Mouse (Mus musculus) heart, embryonic 13.5 days (tissue): ENCODE results near the gene Slc44a3. TPM values are rescaled to one million over a fixed set of nuclear protein-coding genes. Genes with fewer than 3 reads are reported as not detected.

Source experiments
- ATAC-seq: fragments of 200-750 bp; cut with Nextera tagmentation; 2 replicates; pipeline ENCODE4 v1.8.0; 2017; ENCODE audit warnings: moderate TSS enrichment; ENCODE audit not compliant: insufficient number of reproducible peaks, low FRiP score, low TSS enrichment; ENCODE audit errors: extremely low read depth
- H3K27ac ChIP-seq: fragments of 300-500 bp; sonication (generic); replicated peaks from 2 replicates; pipeline ENCODE4 v1.5.1; 2015; ENCODE audit warnings: moderate library complexity, mild to moderate bottlenecking, inconsistent platforms
- H3K27me3 ChIP-seq: fragments of 300-500 bp; sonication (generic); replicated peaks from 2 replicates; pipeline ENCODE4 v1.6.1; 2015; ENCODE audit warnings: mild to moderate bottlenecking, inconsistent platforms
- H3K36me3 ChIP-seq: fragments of 300-500 bp; sonication (generic); 2 replicates; pipeline ENCODE4 v1.6.1; 2015; ENCODE audit warnings: mild to moderate bottlenecking, inconsistent platforms
- H3K4me1 ChIP-seq: fragments of 300-500 bp; sonication (generic); 2 replicates; pipeline ENCODE4 v1.6.1; 2015; ENCODE audit warnings: inconsistent platforms
- H3K4me2 ChIP-seq: fragments of 300-500 bp; sonication (generic); 2 replicates; pipeline ENCODE4 v1.6.1; 2015; ENCODE audit warnings: inconsistent platforms, mild to moderate bottlenecking, moderate library complexity
- H3K4me3 ChIP-seq: fragments of 300-500 bp; sonication (generic); 2 replicates; pipeline ENCODE4 v1.5.1; 2015; ENCODE audit warnings: moderate library complexity, mild to moderate bottlenecking, inconsistent platforms
- H3K9ac ChIP-seq: fragments of 300-500 bp; sonication (generic); 2 replicates; pipeline ENCODE4 v1.6.1; 2015; ENCODE audit warnings: inconsistent platforms, mild to moderate bottlenecking, moderate library complexity
- H3K9me3 ChIP-seq: fragments of 300-500 bp; sonication (generic); 2 replicates; pipeline ENCODE4 v1.6.1; 2016; ENCODE audit warnings: inconsistent platforms
- WGBS: fragments of 180-500 bp; shearing (Covaris S2); methylation state at CpG from one replicate; pipeline ENCODE4 v1.1.7; 2015; ENCODE audit warnings: mixed read lengths; 5-methylcytosine and 5-hydroxymethylcytosine counted together
- polyA plus RNA-seq: library from polyadenylated mRNA; unstranded; fragments of >200 nt; fragmentation: Nextera tagmentation; extraction: Ambion mirVana; gene quantifications from 2 replicates; pipeline ENCODE4 v1.2.1, GENCODE M21; 2015

The Slc44a3 gene
- polyA plus RNA-seq, 1 experiment from 2014 or later, result 1.1 TPM

DNA sequence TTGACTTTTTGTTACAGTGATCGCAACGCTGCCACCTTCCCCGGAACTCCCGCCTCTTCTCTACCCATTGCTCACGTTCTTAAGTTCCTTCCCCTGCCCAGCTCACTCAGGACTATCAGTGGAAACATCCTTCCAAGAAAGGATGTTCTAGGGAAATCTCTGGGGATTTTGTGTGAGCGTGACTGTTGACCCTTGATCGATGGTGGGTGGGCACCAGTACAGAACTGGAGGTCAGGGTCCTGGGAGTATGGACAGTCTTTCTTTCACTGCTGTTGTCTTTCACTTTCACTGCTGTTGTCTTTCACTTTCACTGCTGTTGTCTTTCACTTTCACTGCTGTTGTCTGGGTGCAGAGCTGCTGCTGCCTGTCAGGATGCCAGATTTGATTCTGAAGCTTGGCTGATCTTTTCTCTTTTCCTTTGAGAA lies 38.2 kb downstream of the Slc44a3 start:
- Histone ChIP-seq H3K9me3 (no peaks in the 10 kb centered on the region), H3K9ac (no peak overlapping the region), H3K36me3 (no peaks in the 10 kb centered on the region), H3K4me1 (peaks cover 23% of the 10 kb centered on the region), H3K27me3 (no peaks in the 10 kb centered on the region), H3K27ac (no peak overlapping the region), H3K4me2 (no peak overlapping the region), H3K4me3 (no peak overlapping the region)
- WGBS, result 73% methylated on average over 7 of the region's 7 CpGs
- no peak for ATAC-seq

GRCm38 (mm10) chr3:121492026-121492425 lies 40.2 kb downstream of the Slc44a3 start:
- ATAC-seq, result no peak
- no peaks in the 10 kb centered on the region for H3K9me3 ChIP-seq
- H3K9ac ChIP-seq, result no peak overlapping the region
- 55% methylated on average over 5 of the region's 5 CpGs for WGBS
- H3K4me2 ChIP-seq, result no peak overlapping the region
- no peak overlapping the region for H3K4me3 ChIP-seq
- no peaks in the 10 kb centered on the region for H3K27me3 ChIP-seq
- H3K36me3 ChIP-seq, result no peaks in the 10 kb centered on the region
- H3K27ac ChIP-seq, result no peak overlapping the region
- H3K4me1 ChIP-seq, result peaks cover 27% of the 10 kb centered on the region

DNA sequence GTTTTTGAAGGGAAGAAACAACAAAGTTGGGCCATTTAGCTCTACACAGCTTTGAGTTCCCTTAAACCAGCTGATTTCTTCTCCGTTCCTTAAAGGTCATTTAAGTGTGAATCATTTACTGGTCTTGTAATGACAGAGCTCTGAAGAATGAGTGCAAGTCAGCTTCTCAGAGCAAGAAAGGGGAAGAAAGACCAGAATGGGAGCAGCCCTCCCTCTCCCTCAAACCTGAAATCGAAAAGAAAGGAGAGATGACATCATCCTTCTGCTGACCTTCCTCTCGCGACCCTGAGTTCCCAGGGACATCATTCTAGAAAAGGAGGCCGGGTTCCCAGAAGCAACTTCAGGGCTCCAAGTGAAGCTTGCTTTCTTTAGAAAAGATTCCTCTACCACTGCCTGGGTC lies 41.3 kb downstream of the Slc44a3 start:
- H3K9ac ChIP-seq, result no peak overlapping the region
- peaks cover 27% of the 10 kb centered on the region for H3K4me1 ChIP-seq

DNA sequence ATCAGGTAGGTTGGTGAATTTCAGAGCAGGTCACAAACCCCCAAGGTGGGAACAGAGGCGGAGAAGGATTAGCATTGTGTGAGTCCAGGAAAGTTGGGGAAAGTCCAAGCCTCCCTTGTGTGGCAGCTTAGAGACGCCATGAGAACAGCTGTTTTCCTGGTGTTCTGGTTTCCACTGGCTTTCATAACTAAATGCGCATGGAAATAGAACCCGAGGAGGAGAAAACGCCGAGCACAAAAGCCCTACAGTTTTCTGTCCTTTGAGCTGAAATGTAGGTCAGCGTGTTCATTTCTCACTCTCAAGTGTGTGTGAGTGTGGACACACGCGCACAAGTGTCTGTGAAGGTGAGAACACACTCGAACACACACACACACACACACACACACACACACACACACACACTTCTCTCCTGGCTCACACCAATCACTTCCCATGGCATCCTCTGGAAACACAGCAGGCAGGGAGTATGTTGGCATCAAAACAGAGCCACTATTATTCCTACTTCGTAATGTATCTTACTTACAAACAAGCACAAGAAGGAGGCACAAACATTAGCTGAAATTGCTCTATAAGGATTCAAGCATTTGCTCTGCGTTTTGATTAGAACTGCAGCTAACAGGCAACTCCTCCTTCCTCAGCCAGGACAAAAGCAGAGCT lies 42.6 kb downstream of the Slc44a3 start:
- Histone ChIP-seq H3K9ac (no peak overlapping the region), H3K27ac (peak overlapping the region; percentile 8), H3K36me3 (no peaks in the 10 kb centered on the region), H3K4me3 (no peak overlapping the region), H3K4me1 (peaks cover 31% of the 10 kb centered on the region), H3K4me2 (no peak overlapping the region), H3K27me3 (no peaks in the 10 kb centered on the region), H3K9me3 (no peaks in the 10 kb centered on the region)
- no peak for ATAC-seq
- WGBS, result 70% methylated on average over 12 of the region's 12 CpGs

More for the DNA sequence above, 41.3 kb downstream of the Slc44a3 start:
- WGBS, result 39% methylated on average over 5 of the region's 5 CpGs
- no peaks in the 10 kb centered on the region for H3K36me3 ChIP-seq
- no peak overlapping the region for H3K4me3 ChIP-seq
- 0 out of 2 replicates have a peak overlapping the region, but pooled peaks have one; percentile 0 for H3K27ac ChIP-seq
- H3K4me2 ChIP-seq, result no peak overlapping the region
- ATAC-seq, result no peak
- H3K9me3 ChIP-seq, result no peaks in the 10 kb centered on the region
- no peaks in the 10 kb centered on the region for H3K27me3 ChIP-seq

DNA sequence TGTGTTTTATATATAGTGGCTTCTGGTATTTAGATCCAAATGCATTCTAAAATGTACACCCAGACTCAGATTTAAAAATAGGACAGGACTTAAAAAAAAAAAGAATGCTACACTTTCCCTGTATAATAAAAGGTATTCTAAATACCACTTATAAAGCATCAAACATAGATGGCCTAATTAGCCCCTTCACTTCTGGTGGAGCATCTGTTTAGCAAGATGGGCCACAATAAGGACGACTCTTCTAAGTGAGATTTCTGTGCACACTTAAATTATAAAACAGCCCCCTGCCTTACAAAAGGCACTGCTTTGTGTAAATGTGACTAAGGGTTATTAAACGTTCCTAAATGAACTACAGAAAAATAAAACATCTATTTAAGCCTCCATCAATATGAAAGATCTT lies 47.0 kb downstream of the Slc44a3 start:
- Histone ChIP-seq H3K27ac (no peak overlapping the region), H3K36me3 (no peaks in the 10 kb centered on the region), H3K9me3 (no peaks in the 10 kb centered on the region), H3K4me3 (no peak overlapping the region), H3K4me1 (peaks cover 37% of the 10 kb centered on the region), H3K4me2 (no peak overlapping the region), H3K27me3 (no peaks in the 10 kb centered on the region), H3K9ac (no peak overlapping the region)
- WGBS, result 73% methylated on average over 2 of the region's 2 CpGs
- no peak for ATAC-seq

DNA sequence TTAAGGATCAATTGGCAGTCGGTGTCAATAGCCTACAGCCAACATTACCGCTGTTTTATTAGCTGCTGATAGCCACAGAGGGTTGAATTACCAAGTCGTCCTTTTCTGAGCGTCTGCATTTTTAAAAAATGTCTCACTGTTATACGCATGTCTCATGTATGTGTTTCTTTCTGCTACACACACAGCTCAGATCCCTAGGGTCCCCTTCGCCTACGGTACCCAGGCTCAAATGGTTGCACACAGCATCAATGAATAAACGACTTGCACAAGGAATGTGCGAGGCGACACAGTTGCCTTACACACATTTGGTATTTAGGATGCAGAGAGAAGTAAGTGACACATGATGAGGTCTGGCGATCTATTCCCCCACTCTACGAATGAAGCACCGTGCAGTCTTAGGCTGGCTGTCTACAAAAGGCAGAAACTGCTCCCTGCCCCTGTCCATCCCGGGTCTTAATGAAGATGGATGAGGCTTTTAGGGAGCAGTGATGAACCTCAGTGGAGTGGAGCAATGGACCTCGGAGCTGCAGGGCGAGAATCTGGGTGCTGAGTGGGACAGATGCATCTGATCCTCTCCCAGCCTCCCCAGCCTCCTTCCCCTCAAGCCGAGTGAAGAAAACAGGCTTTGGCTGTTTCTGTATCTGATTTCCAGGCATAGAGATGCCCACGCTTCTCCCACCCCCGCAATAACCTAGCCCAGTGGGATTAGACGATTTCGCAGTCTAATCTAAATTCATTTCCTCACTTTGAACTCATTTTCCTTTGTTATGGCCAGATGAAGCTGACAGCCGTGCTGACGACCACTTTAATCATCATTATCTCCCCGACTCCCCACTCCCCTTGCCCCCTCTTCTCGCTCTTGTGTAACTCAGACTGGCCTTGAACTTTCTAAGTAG lies 48.7 kb downstream of the Slc44a3 start:
- peaks cover 22% of the 10 kb centered on the region for H3K4me1 ChIP-seq
- H3K9me3 ChIP-seq, result no peaks in the 10 kb centered on the region
- no peaks in the 10 kb centered on the region for H3K36me3 ChIP-seq
- WGBS, result 53% methylated on average over 25 of the region's 25 CpGs
- no peak overlapping the region for H3K4me2 ChIP-seq
- H3K4me3 ChIP-seq, result no peak overlapping the region
- no peak for ATAC-seq
- no peak overlapping the region for H3K27ac ChIP-seq
- no peak overlapping the region for H3K9ac ChIP-seq
- peaks cover 11% of the 10 kb centered on the region; the same call in 1 of the 2 replicates for H3K27me3 ChIP-seq

DNA sequence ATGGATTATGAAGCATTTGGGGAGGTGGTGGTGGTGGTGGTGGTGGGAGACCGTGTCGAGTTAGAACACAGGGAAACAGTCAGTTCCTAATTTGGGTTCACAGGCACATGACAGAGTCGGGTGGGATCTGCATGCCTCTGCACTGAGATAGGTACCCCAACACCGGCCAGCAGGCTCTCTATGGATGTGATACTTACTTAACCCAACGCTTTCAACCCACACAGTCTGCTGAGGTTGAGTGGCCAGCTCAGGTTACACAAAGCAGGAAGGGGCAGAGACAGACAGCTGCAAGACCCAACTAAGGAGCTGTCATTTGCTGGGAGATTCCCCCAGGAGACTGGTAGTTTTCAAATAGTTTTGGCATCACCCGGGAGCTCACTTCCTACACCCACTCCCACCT lies 50.6 kb downstream of the Slc44a3 start:
- Histone ChIP-seq H3K4me2 (no peak overlapping the region), H3K4me3 (no peak overlapping the region), H3K4me1 (peaks cover 22% of the 10 kb centered on the region), H3K9ac (no peak overlapping the region), H3K27ac (no peak overlapping the region), H3K27me3 (peaks cover 11% of the 10 kb centered on the region; the same call in 1 of the 2 replicates), H3K9me3 (no peaks in the 10 kb centered on the region), H3K36me3 (no peaks in the 10 kb centered on the region)
- 24% methylated on average over 6 of the region's 6 CpGs for WGBS
- no peak for ATAC-seq

DNA sequence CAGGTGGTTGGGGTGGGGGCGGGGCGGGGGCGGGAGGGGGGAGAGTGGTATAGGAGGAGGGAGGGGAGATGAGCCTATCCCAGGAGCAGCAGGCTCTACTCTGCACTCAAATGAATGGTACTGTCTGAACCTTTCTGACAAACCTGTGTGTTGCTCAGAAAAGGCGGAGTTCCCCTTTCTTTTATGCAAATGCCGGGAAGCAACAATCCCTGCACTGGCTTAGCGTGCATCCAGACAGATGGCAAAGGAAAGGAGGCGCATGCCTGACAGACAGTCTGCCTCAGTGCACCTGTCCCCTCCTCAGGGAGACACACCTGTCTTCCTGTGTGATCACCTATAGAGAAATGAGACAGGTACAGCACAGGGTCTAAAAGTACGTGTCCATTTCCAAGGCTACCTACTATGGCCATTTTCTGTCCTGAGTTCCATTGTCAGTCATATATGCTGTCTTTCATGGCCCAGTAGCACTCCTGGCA lies 51.2 kb downstream of the Slc44a3 start:
- 69% methylated on average over 7 of the region's 8 CpGs for WGBS
- H3K9ac ChIP-seq, result no peak overlapping the region
- H3K27me3 ChIP-seq, result peaks cover 11% of the 10 kb centered on the region; the same call in 1 of the 2 replicates
- no peaks in the 10 kb centered on the region for H3K9me3 ChIP-seq
- no peak for ATAC-seq
- H3K4me3 ChIP-seq, result no peak overlapping the region
- no peaks in the 10 kb centered on the region for H3K36me3 ChIP-seq
- H3K4me2 ChIP-seq, result no peak overlapping the region
- H3K4me1 ChIP-seq, result peaks cover 22% of the 10 kb centered on the region
- no peak overlapping the region for H3K27ac ChIP-seq

DNA sequence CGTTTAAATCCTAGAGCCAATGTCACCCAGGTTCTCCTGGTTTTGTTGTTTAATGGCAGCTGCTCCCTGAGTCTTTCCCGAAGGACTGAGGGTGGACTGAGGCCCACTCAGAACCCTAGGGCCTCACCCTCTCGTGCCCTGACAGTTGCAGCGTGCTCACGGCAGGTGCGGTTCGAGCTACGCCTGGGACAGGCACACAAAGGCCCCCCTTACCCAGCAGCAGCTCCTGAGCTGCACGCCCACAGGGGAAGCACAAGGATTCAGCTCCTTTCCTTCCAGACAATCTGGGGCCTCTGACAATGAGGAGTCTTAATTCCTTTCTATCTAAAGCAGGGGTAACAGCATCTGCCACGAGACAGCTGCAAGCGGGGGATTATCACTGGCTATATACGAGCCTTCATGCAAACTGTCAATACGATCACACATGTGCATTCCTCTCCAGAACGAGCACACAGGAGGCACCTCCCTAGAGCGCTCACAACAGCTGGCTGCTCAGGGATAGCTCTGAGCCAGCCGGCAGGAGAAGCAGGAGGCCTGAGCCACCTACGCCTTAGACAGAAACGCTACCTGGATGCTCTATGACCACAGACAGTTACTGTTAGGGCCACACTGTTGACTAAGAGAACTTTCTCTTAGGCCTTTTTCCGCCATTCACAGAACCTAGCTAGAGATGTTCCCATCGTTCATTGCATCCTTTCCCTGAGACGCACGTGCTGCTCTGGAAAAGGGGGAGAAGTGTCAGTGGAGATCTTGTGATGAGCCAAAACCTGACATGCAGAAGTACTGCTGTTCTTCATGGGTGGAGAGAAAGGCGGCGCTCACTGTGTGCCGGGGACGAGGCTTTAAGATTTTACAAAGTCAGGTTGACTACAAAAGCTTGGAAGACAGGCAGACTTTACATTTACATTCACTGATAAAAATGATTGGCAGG lies 51.9 kb downstream of the Slc44a3 start:
- Histone ChIP-seq H3K9me3 (no peaks in the 10 kb centered on the region), H3K27me3 (peaks cover 11% of the 10 kb centered on the region; the same call in 1 of the 2 replicates), H3K4me2 (no peak overlapping the region), H3K4me3 (no peak overlapping the region), H3K4me1 (peaks cover 22% of the 10 kb centered on the region), H3K36me3 (no peaks in the 10 kb centered on the region), H3K9ac (no peak overlapping the region), H3K27ac (no peak overlapping the region)
- WGBS, result 56% methylated on average over 26 of the region's 26 CpGs
- ATAC-seq, result no peak

DNA sequence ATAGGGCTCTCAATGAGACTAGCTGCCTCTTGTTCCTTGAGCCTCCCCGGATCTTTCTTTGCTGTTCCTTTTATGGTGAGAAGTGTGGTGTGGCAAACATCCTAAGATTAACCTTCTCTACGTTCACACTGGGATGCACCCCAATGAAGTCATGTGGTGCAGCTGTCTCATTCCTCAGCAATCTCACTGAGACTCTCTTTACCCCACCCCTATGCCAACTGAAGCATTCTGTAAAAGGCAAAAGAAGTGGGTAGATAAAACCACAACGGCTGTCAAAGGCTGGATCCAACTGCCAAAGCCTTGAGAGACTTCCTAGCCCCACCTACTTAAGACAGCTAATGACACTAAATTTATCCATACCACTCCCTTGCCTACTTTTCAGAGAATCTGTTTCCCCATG lies 57.5 kb downstream of the Slc44a3 start:
- H3K27ac ChIP-seq, result no peak overlapping the region
- no peaks in the 10 kb centered on the region for H3K9me3 ChIP-seq
- no peak for ATAC-seq
- no peak overlapping the region for H3K4me2 ChIP-seq
- peaks cover 10% of the 10 kb centered on the region; the same call in 1 of the 2 replicates for H3K27me3 ChIP-seq
- no peak overlapping the region for H3K4me3 ChIP-seq
- H3K4me1 ChIP-seq, result peaks cover 3% of the 10 kb centered on the region
- no peak overlapping the region for H3K9ac ChIP-seq
- H3K36me3 ChIP-seq, result no peaks in the 10 kb centered on the region
- WGBS, result 46% methylated on average over 3 of the region's 3 CpGs

- Histone ChIP-seq H3K27ac (no peak overlapping the region), H3K9me3 (no peaks in the 10 kb centered on the region), H3K4me1 (peaks cover 16% of the 10 kb centered on the region), H3K27me3 (no peaks in the 10 kb centered on the region), H3K9ac (no peak overlapping the region), H3K4me3 (no peak overlapping the region), H3K36me3 (no peaks in the 10 kb centered on the region), H3K4me2 (no peak overlapping the region)
- 58% methylated on average over 11 of the region's 11 CpGs for WGBS
- no peak for ATAC-seq
These were observed 60.5 kb downstream of the Slc44a3 start for GRCm38 (mm10) chr3:121471703-121472102.
